In genomic region chr16:78317960-78318359, GRCm38 (mm10) we compare ENCODE assay signal across 13 mouse cellular contexts. TPM values are rescaled to one million over a fixed set of nuclear protein-coding genes. Genes with fewer than 3 reads are reported as not detected.
DNase-seq lines count a peak whose midpoint lies in the region; ATAC-seq and TF ChIP-seq lines count a peak whose summit lies in the region.
"Had no signal": no experiment of that assay in that cellular context is flagged by ENCODE, and none has a peak within 500 bp of the region (broad histone marks: within the 10 kb centered on the region; RNA-seq: fewer than 3 reads in every experiment).

No protein-coding gene starts in this region.

- H3K36me3 ChIP-seq in forebrain, embryonic 11.5 days (ENCODE audit: control insufficient read depth, insufficient read depth, low read length), result no peaks in the 10 kb centered on the region
- H3K36me3 ChIP-seq in forebrain, embryonic 14.5 days (ENCODE audit: control insufficient read depth, insufficient read depth, low read length), result no peaks in the 10 kb centered on the region
- H3K36me3 ChIP-seq in heart, postnatal 0 days (replicated peaks; ENCODE audit: control insufficient read depth, insufficient read depth, low read length), result no peaks in the 10 kb centered on the region
- H3K36me3 ChIP-seq in lung, postnatal 0 days (ENCODE audit: insufficient read depth, low read length), result no peaks in the 10 kb centered on the region

- H3K27ac ChIP-seq in forebrain, embryonic 11.5 days (ENCODE audit: low read depth, low read length), result no peak overlapping the region
- no peak overlapping the region for H3K27ac ChIP-seq in forebrain, embryonic 14.5 days (ENCODE audit: low read depth, low read length)
- H3K27ac ChIP-seq in heart, postnatal 0 days (ENCODE audit: low read depth), result peak overlapping the region; percentile 35; the same call in 1 of the 2 replicates
- H3K27ac ChIP-seq in lung, postnatal 0 days (ENCODE audit: low read length), result no peak overlapping the region

- TF ChIP-seq EP300 in heart, postnatal 0 days (IDR thresholded peaks at IDR 0.05; ENCODE audit: low read depth), result no peak
- no peak for TF ChIP-seq EP300 in lung, postnatal 0 days (IDR thresholded peaks at IDR 0.05)

- no peak overlapping the region for H3K4me3 ChIP-seq in forebrain, embryonic 11.5 days (ENCODE audit: low read depth, low read length)
- no peak overlapping the region for H3K4me3 ChIP-seq in forebrain, embryonic 14.5 days (ENCODE audit: low read depth, low read length)
- H3K4me3 ChIP-seq in heart, postnatal 0 days (ENCODE audit: low read depth, low read length), result no peak overlapping the region
- no peak overlapping the region for H3K4me3 ChIP-seq in lung, postnatal 0 days (ENCODE audit: low read depth, low read length)
- H3K4me3 ChIP-seq: erythroblast, embryonic 14.5 days had no signal

- 78% methylated on average over 7 of the region's 7 CpGs for WGBS in forebrain, embryonic 11.5 days
- WGBS in forebrain, embryonic 14.5 days, result 75% methylated on average over 7 of the region's 7 CpGs
- WGBS in heart, postnatal 0 days, result 7% methylated on average over 7 of the region's 7 CpGs
- WGBS in lung, postnatal 0 days, result 25% methylated on average over 7 of the region's 7 CpGs

- no peak for TF ChIP-seq CTCF in heart, postnatal 0 days (IDR thresholded peaks at IDR 0.05; ENCODE audit: low read depth)
- no peak for TF ChIP-seq CTCF in lung, postnatal 0 days (IDR thresholded peaks at IDR 0.05)

- H3K9ac ChIP-seq in forebrain, embryonic 11.5 days (ENCODE audit: low read length), result no peak overlapping the region
- H3K9ac ChIP-seq in forebrain, embryonic 14.5 days (ENCODE audit: low read length), result no peak overlapping the region
- 0 out of 2 replicates have a peak overlapping the region, but pooled peaks have one; percentile 21 for H3K9ac ChIP-seq in heart, postnatal 0 days (replicated peaks; ENCODE audit: low read depth, low read length)
- H3K9ac ChIP-seq in lung, postnatal 0 days (replicated peaks; ENCODE audit: low read depth), result no peak overlapping the region

- peak; percentile 38 for DNase-seq in forebrain, embryonic 11.5 days (ENCODE audit: low spot score)
- DNase-seq in forebrain, embryonic 14.5 days (ENCODE audit: low spot score), result no peak
- peak; percentile 52 for DNase-seq in Muller cell, postnatal 12 days (ENCODE audit: inconsistent ontology term)
- DNase-seq in heart, postnatal 0 days (ENCODE audit: low spot score), result peak; percentile 67
- DNase-seq in lung, postnatal 0 days (ENCODE audit: low spot score), result peak; percentile 71
- DNase-seq in thymus, postnatal 14 days, result no peak
- DNase-seq in cerebellum, adult 8-10 months, result no peak
- DNase-seq in layer of hippocampus, adult 8-10 months (ENCODE audit: low spot score in 2 of 2), result no peak
- DNase-seq: kidney, adult 9 months had no signal

- no peaks in the 10 kb centered on the region for H3K9me3 ChIP-seq in forebrain, embryonic 11.5 days (ENCODE audit: control insufficient read depth, low read length)
- H3K9me3 ChIP-seq in forebrain, embryonic 14.5 days (replicated peaks; ENCODE audit: control insufficient read depth, low read length), result no peaks in the 10 kb centered on the region
- H3K9me3 ChIP-seq in heart, postnatal 0 days (replicated peaks; ENCODE audit: control insufficient read depth, low read length), result no peaks in the 10 kb centered on the region
- H3K9me3 ChIP-seq in lung, postnatal 0 days (ENCODE audit: low read length), result no peaks in the 10 kb centered on the region

- H3K4me2 ChIP-seq in forebrain, embryonic 11.5 days (ENCODE audit: low read depth, low read length, severe bottlenecking), result no peak overlapping the region
- no peak overlapping the region for H3K4me2 ChIP-seq in forebrain, embryonic 14.5 days (ENCODE audit: low read length)
- peak overlapping the region; percentile 35; the same call in 1 of the 2 replicates for H3K4me2 ChIP-seq in heart, postnatal 0 days (ENCODE audit: low read depth, low read length)
- no peak overlapping the region for H3K4me2 ChIP-seq in lung, postnatal 0 days (replicated peaks; ENCODE audit: low read depth, low read length)
- H3K4me2 ChIP-seq: midbrain, embryonic 11.5 days had no signal

- no peak for ATAC-seq in forebrain, embryonic 11.5 days (replicated peaks; ENCODE audit: low FRiP score)
- no peak for ATAC-seq in forebrain, embryonic 14.5 days
- ATAC-seq in heart, postnatal 0 days (ENCODE audit: insufficient read depth, low read depth), result peak; percentile 63
- peak; percentile 73 for ATAC-seq in lung, postnatal 0 days
- ATAC-seq: activated CD4-positive, CD25-positive, alpha-beta regulatory T cell, adult 4 months; CD4-positive, CD25-positive, alpha-beta regulatory T cell, adult 4 months had no signal

- H3K4me1 ChIP-seq in forebrain, embryonic 11.5 days (replicated peaks; ENCODE audit: control insufficient read depth, insufficient read depth, low read length), result peaks cover 29% of the 10 kb centered on the region; the same call in 1 of the 2 replicates
- H3K4me1 ChIP-seq in forebrain, embryonic 14.5 days (ENCODE audit: control insufficient read depth, insufficient read depth, low read length), result peaks cover 38% of the 10 kb centered on the region
- H3K4me1 ChIP-seq in heart, postnatal 0 days (ENCODE audit: control insufficient read depth, insufficient read depth), result peaks cover 29% of the 10 kb centered on the region
- H3K4me1 ChIP-seq in lung, postnatal 0 days (ENCODE audit: insufficient read depth, low read depth, low read length), result peaks cover 8% of the 10 kb centered on the region; the same call in 1 of the 2 replicates

- no peaks in the 10 kb centered on the region for H3K27me3 ChIP-seq in forebrain, embryonic 11.5 days (ENCODE audit: control insufficient read depth, insufficient read depth, low read length)
- no peaks in the 10 kb centered on the region for H3K27me3 ChIP-seq in forebrain, embryonic 14.5 days (replicated peaks; ENCODE audit: control insufficient read depth, insufficient read depth, low read length)
- no peaks in the 10 kb centered on the region for H3K27me3 ChIP-seq in heart, postnatal 0 days (ENCODE audit: control insufficient read depth, insufficient read depth, low read length)
- no peaks in the 10 kb centered on the region for H3K27me3 ChIP-seq in lung, postnatal 0 days (replicated peaks; ENCODE audit: insufficient read depth, low read length)

RNA-seq across cellular contexts. Expression of gene Cxadr, which starts 16.7 kb away (rescaled TPM):
- 57.1 and 63.4 TPM in 2 replicates for polyA plus RNA-seq in forebrain, embryonic 11.5 days (2014; fragmentation: Nextera tagmentation; extraction: Ambion mirVana)
- polyA plus RNA-seq in forebrain, embryonic 14.5 days (2014; fragmentation: Nextera tagmentation; extraction: Ambion mirVana), result 105 and 122 TPM in 2 replicates
- total RNA-seq in heart, postnatal 0 days (2014; rRNA removed; ENCODE audit: low replicate concordance), result 37.1 and 79.9 TPM in 2 replicates
- polyA plus RNA-seq in heart, postnatal 0 days (2015; fragmentation: Nextera tagmentation; extraction: Ambion mirVana), result 22.6 and 23.3 TPM in 2 replicates
- 49.3 and 61.1 TPM in 2 replicates for polyA plus RNA-seq in lung, postnatal 0 days (2015; fragmentation: Nextera tagmentation; extraction: Ambion mirVana)
- total RNA-seq in layer of hippocampus, adult 8-10 months (2022), result 10 to 100 TPM; 15.7 to 23.2 (median 19.4) TPM
- polyA plus RNA-seq: erythroblast, embryonic 14.5 days had no signal

RNA-seq across cellular contexts. Expression of gene Btg3, which starts 59.0 kb away (rescaled TPM):
- 51.2 and 57.7 TPM in 2 replicates for polyA plus RNA-seq in forebrain, embryonic 11.5 days (2014; fragmentation: Nextera tagmentation; extraction: Ambion mirVana)
- 22.5 and 23.9 TPM in 2 replicates for polyA plus RNA-seq in forebrain, embryonic 14.5 days (2014; fragmentation: Nextera tagmentation; extraction: Ambion mirVana)
- total RNA-seq in heart, postnatal 0 days (2014; rRNA removed; ENCODE audit: low replicate concordance), result 7.5 and 8.4 TPM in 2 replicates
- 45.9 and 61.4 TPM in 2 replicates for polyA plus RNA-seq in heart, postnatal 0 days (2015; fragmentation: Nextera tagmentation; extraction: Ambion mirVana)
- 209 and 242 TPM in 2 replicates for polyA plus RNA-seq in lung, postnatal 0 days (2015; fragmentation: Nextera tagmentation; extraction: Ambion mirVana)
- total RNA-seq in layer of hippocampus, adult 8-10 months (2022), result 10 to 100 TPM; 13.7 to 16.6 (median 14.2) TPM

Comparison
In these comparisons a context has a peak if more than half of its experiments do, and no peak if none do; other contexts are left out.
1. DNase-seq: peak in forebrain, embryonic 11.5 days (single experiment), Muller cell, postnatal 12 days (single experiment), heart, postnatal 0 days (single experiment) and lung, postnatal 0 days (single experiment); none in forebrain, embryonic 14.5 days (single experiment), thymus, postnatal 14 days (single experiment), cerebellum, adult 8-10 months (single experiment) and layer of hippocampus, adult 8-10 months (0 of 2).
2. ATAC-seq: peak in heart, postnatal 0 days (single experiment) and lung, postnatal 0 days (single experiment); none in forebrain, embryonic 11.5 days (single experiment) and forebrain, embryonic 14.5 days (single experiment).